Mouse (Mus musculus): ENCODE data around the gene Snd1.
"Not testable (repeated sequence)": the region's sequence is repeated elsewhere in the genome, so short reads cannot be mapped to it uniquely, and the experiment has no call there.

Gene Snd1

DNA sequence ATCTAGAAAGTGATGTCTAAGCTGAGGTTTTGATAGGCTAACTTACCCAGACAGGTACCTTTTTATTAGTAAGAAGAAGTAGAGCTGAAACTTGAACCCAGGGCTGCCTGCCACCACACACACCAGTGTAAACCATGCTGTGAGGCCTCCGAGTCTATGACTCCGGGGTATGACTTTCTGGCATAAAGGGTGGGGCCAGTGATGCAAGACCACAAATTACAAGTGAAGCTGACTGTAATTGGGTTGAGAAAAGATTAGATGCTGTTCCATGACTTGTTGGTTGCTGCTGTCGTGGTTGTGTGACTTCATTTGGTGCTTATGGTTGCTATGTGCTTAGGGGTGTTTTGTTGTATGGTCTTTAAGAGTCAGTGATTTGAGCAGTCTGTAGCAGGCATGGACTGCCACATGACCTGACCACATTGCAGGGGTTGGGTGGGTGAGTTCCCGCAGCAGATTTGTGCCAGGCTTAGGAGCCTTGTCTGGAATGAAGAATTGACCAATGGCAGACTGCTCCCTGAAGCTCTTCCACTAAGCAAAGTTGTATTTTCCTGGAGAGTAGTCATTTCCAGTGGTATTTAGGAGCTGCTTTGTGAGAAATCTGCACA is 7.9 kb downstream of the Snd1 start:
- in situ Hi-C loops (cut with MboI, MseI) = no loop called here

DNA sequence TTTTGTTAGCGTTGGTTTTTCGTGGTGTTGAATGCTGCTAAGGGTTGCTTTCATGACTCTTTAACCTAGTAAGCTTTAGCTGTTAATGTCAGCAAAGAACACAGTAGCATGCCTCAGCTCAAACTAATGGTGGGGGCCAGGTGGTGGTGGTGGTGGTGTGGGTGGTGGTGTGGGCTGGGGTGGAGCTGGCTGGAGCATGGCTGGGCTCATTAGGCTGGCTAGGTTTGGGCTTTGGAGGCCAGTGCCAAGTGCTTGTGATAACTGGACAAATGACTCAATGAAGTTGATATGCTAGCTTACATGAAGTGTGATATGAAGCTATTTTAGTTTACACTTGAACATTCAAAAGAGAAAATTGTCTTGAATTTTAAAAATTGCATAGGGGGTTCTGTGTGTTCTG is 11.1 kb downstream of the Snd1 start:
- in situ Hi-C loops (cut with MboI, MseI) = no loop called here

DNA sequence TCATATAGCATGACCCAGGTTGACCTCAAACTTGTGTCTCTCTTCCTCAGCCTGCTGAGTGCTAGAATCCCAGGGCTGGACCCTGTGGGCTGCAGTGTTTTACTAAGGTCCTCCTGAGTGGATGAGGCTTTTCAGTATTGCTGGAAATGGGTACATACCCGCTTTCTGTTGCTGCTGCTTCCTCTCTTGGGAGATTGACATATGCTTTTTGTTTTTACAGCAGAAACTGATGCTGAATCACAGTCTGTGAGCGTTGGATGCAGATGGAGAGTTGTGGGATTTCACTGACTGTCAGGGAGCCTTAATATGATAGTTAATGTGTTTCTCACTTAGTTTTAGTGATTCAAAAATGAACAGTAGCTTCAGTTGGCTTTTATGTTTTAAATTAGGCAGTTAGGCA is 11.5 kb downstream of the Snd1 start:
- in situ Hi-C loops (cut with MboI, MseI) = no loop called here

DNA sequence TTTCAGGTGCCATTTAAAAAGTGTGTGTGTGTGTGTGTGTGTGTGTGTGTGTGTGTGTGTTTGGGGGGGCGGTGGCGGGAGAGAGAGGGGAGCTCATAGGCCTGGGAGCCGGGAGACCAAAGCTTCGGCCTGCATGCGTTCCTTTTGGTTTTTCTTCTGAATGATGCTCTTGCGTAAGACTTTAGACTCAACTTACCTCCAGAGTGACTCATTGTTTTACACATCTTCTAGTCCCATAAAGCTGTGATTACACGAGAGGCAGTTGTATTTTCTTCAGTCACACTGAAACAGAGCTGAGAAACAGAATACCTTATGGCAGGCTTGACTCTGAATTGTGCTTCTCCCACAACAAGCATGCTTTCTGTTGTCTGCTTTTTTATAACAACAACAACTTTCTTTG is 12.0 kb downstream of the Snd1 start:
- in situ Hi-C loops (cut with MboI, MseI) = no loop called here

DNA sequence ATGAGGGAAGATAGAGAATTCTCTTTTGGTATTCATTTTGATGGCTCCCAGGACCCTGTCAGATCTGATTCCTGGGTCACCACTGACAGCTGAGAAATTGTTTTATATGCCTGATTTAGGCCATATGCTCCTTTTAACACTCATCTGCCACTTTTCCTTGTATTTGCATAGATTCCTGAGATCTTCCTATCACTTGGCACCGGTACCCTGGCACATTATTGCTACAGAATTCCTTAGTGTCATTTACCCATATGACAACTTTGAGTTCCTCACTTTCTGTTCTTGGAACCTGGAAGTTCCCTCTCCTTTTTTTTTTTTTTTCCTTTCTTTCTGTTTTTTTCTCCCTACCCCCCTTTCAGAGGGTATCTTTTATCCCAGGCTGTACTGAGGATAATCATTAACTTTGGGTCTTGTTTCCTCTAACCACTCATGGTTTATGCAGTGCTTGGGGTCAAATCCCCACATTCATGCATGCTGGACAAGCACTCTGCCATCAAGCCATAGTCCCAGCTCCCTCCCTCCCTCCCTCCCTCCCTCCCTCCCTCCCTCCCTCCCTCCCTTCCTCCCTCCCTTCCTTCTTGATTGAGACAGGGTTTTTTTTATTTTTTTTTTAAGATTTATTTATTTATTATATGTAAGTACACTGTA is 13.4 kb downstream of the Snd1 start:
- in situ Hi-C loops (cut with MboI, MseI) = no loop called here

DNA sequence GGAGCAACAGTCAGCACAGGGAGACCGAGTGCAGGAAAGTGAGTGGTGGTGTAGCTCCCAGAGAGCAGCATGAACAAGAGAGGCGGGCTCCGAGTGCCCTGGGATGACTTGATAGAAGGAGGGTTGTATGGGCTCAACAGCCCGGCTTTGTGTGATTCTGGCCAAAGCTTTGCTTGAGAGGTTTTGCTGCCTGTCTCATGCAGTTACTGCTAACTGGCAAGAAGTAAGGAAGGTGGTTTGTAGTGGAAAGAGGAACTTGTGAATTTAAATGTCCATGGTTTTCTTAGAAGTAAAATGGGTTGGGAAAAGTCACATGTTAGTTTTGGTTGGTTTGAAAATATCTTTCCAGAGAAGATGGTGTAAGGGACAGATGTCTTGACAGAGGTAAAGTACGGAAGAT is 15.7 kb downstream of the Snd1 start:
- in situ Hi-C loops (cut with MboI, MseI) = no loop called here

DNA sequence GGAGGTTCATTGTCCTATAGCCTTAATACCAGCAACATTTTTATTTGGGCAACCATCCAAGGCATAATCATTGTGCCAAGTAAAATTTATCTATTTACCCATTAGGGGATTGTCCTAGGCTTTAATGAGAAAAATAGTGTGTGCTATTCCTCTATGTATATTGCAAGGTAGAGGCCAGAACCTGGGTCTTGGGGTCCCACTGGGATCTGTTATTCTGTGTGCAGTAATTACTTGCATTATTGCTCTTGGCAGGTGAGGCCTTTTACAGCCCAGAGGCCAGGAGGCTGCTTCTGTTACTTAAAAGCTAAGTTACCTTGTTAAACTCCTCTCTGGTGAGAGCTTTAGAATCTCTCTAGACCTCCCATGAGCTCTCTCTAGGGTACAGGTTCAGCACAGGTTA is 16.3 kb downstream of the Snd1 start:
- in situ Hi-C loops (cut with MboI, MseI) = no loop called here

DNA sequence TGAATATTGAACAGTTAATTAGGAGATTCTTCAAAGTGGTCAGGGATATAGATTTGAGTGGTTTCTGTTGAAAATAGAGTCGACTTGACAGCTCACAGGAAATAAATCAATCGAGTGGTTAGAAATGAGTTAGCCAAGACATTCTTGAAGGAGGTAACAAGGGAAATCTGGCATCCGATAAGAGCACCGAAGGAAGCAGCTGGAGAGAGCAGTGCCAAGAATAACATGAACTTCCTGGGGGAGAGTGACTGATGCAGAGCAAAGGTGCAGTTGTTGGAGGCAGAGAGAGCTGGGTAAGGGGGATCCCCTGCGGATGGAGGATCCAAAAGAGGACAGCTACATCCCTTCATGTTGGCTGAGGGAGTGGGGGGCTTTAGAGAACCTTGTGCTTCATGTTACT is 22.9 kb downstream of the Snd1 start:
- in situ Hi-C loops (cut with MboI, MseI) = no loop called here

DNA sequence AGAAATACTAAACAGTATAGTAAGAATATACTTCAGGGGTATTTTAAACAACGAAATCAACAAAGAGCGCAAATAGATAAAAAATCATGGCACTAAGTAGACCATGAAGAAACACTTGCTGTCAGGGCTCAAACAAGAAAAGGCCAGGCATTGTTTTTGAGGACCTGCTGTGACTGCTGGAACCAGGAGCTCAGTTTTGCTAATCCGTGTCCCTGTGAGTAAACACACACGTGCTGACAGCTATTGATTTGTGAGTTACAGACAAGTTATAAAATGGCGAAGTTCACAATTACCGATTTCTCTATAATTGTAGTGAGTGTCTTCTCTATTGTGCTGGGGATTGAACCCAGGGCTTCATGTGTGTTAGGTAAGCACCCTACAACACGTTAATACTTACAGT is 27.6 kb downstream of the Snd1 start:
- in situ Hi-C loops (cut with MboI, MseI) = no loop called here

DNA sequence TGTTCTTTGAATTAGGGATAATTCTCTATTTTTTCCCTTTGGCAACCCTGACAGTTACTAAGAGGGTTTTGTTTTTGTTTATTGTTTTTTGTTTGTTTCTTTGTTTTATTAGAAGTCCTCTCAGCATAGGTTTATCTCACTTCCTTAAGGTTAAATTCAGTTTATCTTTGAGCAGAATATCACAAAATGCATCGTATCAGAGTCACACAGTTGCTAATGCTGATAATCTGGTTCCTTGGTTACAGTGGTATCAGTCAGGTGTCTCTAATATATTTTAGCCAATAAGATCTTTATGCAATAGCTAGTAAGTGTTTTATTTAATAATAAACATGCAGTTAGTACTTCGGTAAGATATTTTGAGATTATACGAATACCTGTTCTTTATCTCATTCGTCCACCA is 28.2 kb downstream of the Snd1 start:
- in situ Hi-C loops (cut with MboI, MseI) = no loop called here

DNA sequence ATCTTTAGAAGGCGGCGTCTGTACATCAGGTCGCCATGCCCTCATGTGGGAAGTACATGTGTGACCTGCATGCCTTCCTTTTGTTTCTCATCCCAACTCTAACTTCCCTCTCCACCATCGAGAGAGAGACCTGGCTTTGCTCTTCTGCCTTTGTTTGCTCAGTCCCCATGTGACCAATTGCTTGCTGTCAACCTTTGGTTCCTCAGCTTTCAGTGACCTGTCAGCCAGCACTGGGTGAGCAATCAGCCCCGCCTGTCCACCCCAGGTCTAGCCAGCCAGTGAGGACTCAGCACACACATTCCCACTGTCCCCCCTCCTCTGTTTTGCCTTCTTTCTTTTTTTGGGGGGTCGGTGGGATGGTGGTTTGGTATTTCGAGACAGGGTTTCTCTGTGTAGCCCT is 29.7 kb downstream of the Snd1 start:
- in situ Hi-C loops (cut with MboI, MseI) = no loop called here

DNA sequence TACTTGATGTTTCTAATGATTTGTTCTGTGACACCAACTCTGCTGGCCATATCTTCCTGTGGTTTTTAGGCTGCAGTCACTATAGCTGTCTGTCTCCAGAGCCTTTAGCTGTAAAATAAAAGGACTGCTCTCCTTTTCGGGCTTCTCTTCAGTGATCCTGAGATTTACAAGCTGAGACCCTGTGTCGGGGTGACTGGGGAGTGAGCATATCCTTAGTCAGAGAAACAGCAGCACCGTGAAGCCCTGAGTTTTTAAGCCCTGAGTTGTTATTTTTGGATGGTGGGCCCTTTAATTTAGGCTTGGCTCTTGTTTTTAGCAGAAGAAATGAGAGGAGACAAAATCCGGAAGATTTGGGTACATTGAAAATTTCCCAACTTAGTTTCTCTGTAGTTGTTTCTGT is 32.8 kb downstream of the Snd1 start:
- in situ Hi-C loops (cut with MboI, MseI) = no loop called here

DNA sequence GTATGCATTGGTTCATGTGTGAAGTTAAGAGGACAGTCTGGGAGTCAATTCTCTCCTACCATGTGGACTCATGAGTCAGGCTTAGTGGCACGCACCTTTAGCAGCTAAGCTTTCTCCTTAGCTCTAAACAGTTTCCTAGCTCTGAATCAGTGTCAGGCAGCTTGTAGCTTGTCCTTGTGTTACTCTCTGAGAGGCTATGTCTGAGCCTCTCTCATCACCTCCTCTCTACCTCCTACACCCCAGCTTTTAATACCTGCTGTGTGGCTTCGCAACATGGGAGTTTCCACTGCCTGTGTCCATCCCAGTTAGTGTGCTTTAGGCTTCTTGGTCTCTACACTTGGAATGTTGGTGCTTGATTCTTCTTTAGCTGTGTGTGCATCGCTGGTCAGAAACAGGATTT is 39.3 kb downstream of the Snd1 start:
- in situ Hi-C loops (cut with MboI, MseI) = loop anchor here (10.0 kb wide), 1 partner anchor 381 kb away; no protein-coding TSS in a partner anchor

DNA sequence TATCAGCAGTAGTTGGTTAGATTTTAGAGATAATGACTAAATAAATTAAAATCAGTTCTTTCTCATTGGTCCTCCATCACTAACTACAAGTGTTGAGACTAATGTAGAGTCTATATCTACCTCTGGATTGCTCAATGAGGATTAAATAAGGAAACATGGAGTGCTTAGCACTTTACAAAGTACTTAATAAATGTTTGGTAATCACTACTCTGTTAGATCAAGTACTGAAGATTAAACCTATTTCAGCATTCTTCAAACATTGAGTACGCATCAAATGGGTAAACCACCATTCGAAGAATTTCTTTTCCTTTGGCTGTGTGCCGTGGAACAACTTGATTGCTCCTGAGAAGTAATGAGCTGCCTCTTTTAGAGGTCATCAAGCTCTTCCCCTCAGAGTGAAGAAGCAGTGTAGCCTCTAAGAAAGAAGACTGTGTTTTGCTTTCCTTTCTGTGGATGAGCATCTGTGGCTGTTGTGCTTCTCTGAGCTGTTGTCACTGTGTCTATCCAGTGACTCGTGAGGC is 40.0 kb downstream of the Snd1 start:
- in situ Hi-C loops (cut with MboI, MseI) = loop anchor here (5.0 to 10.0 kb wide), 2 partner anchors 42 to 380 kb away; no protein-coding TSS in a partner anchor

DNA sequence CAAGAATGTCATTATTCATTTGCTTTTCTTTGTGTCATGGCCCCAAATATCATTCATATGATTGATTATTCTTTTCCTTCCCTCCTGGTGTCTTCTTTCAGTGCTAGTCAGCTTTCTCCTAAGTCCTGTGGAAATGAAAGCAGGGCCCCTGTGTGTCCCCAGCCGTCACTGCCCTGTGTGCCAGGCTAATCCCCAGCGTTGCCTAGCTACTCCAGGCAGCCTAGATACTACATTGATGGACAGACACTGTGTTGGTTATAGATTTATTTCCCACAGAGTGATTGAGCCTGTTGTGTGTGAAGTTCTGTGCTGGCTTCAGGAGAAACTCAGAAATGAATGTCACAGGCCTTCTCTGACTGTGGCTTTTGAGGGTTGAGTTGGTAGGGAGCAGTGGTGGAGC is 41.7 kb downstream of the Snd1 start:
- in situ Hi-C loops (cut with MboI, MseI) = loop anchor here (5.0 to 10.0 kb wide), 2 partner anchors 41 to 378 kb away; no protein-coding TSS in a partner anchor

DNA sequence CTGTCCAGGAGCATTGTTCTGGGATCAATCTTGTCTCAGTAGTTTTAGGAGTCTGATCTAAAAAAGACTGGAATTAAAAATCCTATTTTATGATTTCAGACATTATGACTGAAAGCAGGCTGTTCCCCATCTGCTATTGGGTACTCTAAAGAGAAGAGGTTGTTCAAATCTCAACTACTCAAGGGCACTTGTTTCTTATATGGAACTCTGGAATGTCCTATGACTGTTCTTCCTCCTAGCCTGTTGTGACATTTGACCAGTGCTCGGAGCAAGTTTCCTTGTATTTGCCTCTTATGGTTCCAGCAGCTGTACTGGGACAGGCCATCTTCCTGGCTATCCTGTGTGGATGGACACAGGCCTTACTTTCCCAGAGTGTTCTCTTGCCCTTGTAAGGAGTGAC is 42.1 kb downstream of the Snd1 start:
- in situ Hi-C loops (cut with MboI, MseI) = loop anchor here (5.0 to 10.0 kb wide), 2 partner anchors 40 to 378 kb away; no protein-coding TSS in a partner anchor

DNA sequence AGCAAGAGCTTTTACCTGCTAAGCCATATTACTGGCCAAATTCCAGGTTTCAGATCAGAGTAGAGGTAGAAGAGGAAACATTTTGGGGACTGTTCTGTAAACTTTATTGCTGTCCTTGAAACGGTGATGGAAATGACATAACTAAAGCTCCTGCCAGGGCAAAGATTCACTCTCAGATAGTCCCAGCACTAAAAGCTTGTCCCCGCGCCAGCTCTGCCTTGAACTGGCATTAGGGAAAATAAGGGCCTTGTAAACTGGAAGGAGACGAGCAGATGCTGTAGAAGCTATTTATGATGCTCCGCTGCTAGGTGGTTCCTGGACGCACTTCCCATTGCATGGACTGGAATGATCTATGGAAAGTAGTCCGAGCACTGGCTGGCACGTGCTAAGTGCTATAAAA is 44.5 kb downstream of the Snd1 start:
- in situ Hi-C loops (cut with MboI, MseI) = loop anchor here (5.0 to 10.0 kb wide), 2 partner anchors 38 to 375 kb away; no protein-coding TSS in a partner anchor

DNA sequence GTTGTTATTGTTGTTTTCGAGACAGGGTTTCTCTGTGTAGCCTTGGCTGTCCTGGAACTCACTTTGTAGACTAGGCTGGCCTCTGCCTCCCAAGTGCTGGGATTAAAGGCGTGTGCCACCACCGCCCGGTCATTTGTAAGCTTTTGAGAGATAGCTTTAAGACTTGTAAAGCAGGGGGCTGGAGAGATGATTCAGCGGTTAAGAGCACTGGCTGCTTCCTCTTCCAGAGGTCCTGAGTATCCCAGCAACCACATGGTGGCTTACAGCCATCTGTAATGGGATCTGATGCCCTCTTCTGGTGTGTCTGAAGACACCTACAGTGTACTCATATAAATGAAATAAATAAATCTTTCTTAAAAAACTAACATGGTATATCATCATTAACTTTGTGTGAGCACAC is 45.8 kb downstream of the Snd1 start:
- in situ Hi-C loops (cut with MboI, MseI) = not testable (repeated sequence)

DNA sequence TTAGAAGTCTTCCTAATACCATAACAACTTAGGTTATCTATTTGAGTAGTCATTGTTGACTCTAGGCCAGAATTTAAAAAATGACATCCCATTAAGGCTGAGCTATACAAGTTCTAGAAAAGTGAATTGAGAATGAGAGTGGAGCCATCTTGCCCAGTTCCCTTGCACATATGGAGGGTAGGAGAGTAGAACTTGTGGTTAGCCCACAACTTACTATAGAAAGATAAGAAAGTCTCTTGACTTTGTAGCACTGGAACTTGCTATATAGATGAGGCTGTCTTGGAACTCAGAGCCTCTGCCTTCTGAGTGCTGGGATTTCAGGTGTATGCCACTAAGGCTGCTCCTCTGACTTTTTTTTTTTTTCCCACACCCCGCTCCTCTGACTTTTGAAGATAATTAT is 46.5 kb downstream of the Snd1 start:
- in situ Hi-C loops (cut with MboI, MseI) = no loop called here

DNA sequence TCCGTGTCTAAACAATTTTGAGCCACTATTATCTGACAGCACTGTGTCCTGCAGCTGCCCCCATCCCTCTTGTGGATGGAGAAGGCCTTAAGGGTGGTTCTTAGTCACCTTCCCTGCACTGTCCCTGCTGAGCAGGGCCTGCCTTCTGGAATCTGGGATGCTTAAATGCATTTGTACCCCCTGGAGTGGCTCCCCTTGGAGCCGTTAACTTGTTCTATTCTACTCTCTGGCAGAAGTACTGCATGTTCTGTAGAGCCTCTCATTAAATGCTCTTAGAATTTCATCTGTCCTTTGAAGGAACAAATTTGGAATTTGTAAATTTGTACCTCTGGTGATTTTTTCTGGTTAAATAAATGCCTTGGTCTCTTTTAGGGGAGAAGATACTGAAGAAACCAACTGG is 50.6 kb downstream of the Snd1 start:
- in situ Hi-C loops (cut with MboI, MseI) = no loop called here

DNA sequence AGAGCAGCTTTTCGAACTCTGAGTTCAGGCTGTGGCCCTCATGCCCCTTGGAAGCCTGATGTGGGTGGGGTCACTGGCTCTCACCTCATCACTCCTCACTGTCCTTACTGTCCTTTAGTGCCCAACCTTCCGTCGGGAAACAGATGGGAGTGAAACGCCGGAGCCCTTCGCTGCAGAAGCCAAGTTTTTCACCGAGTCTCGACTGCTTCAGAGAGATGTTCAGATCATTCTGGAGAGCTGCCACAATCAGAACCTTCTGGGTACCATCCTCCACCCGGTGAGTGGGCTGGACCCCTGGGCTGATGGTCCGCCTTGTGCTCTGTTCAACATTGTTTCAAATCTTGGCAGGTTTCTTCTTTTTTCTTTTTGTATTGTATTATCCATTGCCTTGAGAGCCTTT is 52.5 kb downstream of the Snd1 start:
- in situ Hi-C loops (cut with MboI, MseI) = no loop called here

DNA sequence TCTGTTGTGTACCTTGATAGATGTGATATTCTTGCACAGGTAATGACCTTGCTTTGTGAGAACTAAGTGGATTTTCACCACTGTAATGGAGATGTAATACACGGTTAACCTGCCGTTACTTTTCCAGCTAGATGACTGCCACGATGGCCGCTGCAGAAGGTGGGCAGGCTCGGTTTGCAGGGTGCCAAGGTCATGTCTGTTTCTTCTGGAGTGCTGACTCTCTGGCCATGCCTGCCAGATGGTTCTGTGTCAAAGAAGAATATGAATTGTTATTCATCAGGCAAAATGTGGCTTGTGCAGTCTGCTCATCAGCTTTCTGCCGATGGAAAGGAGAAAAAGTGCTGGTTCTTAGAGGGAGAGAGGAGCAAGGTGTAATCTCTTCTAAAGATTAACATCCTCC is 53.3 kb downstream of the Snd1 start:
- in situ Hi-C loops (cut with MboI, MseI) = no loop called here

DNA sequence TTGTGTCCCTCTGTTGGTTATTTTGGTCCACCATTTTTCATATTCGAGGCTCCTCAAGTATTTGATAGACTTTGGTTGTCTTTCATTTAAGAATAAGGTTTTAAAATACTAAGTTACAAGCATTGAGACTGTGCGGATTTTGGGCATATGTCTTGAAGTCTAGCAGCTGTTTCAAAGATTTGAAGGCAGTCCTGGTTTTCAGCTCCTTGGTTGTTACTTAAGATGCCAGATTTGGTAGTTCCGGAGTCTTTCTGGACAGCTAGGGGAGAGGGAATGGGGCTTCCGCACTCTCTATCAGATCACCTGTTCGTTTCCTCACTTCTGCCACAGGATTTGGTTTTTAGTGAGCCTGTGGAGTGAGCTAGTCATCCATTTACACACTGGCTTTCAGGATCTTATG is 61.5 kb downstream of the Snd1 start:
- in situ Hi-C loops (cut with MboI, MseI) = no loop called here

All from regulatory T cell (primary cell).